Mouse (Mus musculus): ENCODE results near the gene Rbm26.

- no peak for TF ChIP-seq CTCF (IDR thresholded peaks at IDR 0.05; ENCODE audit: low read depth)
- no peak for TF ChIP-seq EP300 (IDR thresholded peaks at IDR 0.05; ENCODE audit: low read depth)
These were observed 9.9 kb downstream of the Rbm26 start for GRCm38 (mm10) chr14:105167181-105167580.

Data from liver, postnatal 0 days (tissue).